Mouse (Mus musculus) lung, embryonic 14.5 days (tissue): ENCODE results near the gene Yipf2. TPM values are rescaled to one million over a fixed set of nuclear protein-coding genes. Genes with fewer than 3 reads are reported as not detected.

ENCODE experiments used
- ATAC-seq: fragments of 200-750 bp; cut with Nextera tagmentation; 2 replicates; pipeline ENCODE4 v1.8.0; 2017; ENCODE audit warnings: mild to moderate bottlenecking, moderate TSS enrichment, moderate library complexity; ENCODE audit not compliant: insufficient read depth
- DNase-seq: peaks from one replicate; pipeline ENCODE4 v3.0.0-alpha.2; 2015
- H3K27ac ChIP-seq: fragments of 300-500 bp; sonication (generic); 2 replicates; pipeline ENCODE4 v1.5.1; 2014; ENCODE audit warnings: low read depth, mild to moderate bottlenecking, moderate library complexity
- H3K27me3 ChIP-seq: fragments of 300-500 bp; sonication (generic); 2 replicates; pipeline ENCODE4 v1.6.1; 2014; ENCODE audit warnings: low read length, control low read depth; ENCODE audit not compliant: insufficient read depth
- H3K36me3 ChIP-seq: fragments of 300-500 bp; sonication (generic); 2 replicates; pipeline ENCODE4 v1.6.1; 2014; ENCODE audit warnings: control low read depth; ENCODE audit not compliant: insufficient read depth
- H3K4me1 ChIP-seq: fragments of 300-500 bp; sonication (generic); 2 replicates; pipeline ENCODE4 v1.6.1; 2014; ENCODE audit warnings: antibody characterized with exemption, control low read depth; ENCODE audit not compliant: insufficient read depth
- H3K4me2 ChIP-seq: fragments of 300-500 bp; sonication (generic); 2 replicates; pipeline ENCODE4 v1.6.1; 2014; ENCODE audit warnings: mild to moderate bottlenecking
- H3K4me3 ChIP-seq: fragments of 300-500 bp; sonication (generic); 2 replicates; pipeline ENCODE4 v1.5.1; 2014; ENCODE audit warnings: low read depth, low read length
- H3K9ac ChIP-seq: fragments of 300-500 bp; sonication (generic); 2 replicates; pipeline ENCODE4 v1.6.1; 2014
- H3K9me3 ChIP-seq: fragments of 300-500 bp; sonication (generic); 2 replicates; pipeline ENCODE4 v1.6.1; 2016; ENCODE audit warnings: low read depth, low read length, control low read depth
- CTCF ChIP-seq: IDR thresholded peaks from 2 replicates; pipeline ENCODE4 v1.5.1; 2016; ENCODE audit warnings: antibody characterized with exemption, low read depth
- WGBS: fragments of 180-500 bp; shearing (Covaris S2); extraction: QIAGEN DNeasy Blood & Tissue Kit; methylation state at CpG from one replicate; pipeline ENCODE4 v1.1.7; 2014; 5-methylcytosine and 5-hydroxymethylcytosine counted together
- polyA plus RNA-seq: library from polyadenylated mRNA; unstranded; fragments of >200 nt; fragmentation: Nextera tagmentation; extraction: Ambion mirVana; gene quantifications from 2 replicates; pipeline ENCODE4 v1.2.1, GENCODE M21; 2014

Gene Yipf2
- polyA plus RNA-seq, 1 experiment from 2014 or later, result 17.9 TPM

DNA sequence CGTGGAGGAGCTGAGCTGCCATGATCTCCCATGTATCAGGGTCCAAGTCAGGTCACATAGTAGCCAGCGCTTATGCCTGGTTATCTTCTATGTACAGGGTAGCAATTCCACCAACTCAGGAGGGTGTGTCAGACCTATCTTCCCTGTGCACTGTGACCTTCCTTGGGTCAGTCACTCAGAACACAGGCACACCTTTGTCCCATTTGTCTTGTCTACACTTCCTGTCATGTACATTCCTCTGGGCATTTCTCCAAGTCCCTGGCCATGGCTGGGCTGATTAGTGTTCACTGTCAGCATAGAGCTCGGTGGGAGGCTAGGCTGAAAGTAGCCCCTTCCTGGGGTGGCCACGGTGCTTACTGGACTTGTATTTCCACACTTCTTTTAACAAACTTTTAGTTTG lies 34.3 kb downstream of the Yipf2 start:
- DNase-seq, result peak; percentile 42
- no peaks in the 10 kb centered on the region for H3K27me3 ChIP-seq
- no peak for TF ChIP-seq CTCF
- no peaks in the 10 kb centered on the region for H3K4me1 ChIP-seq
- no peaks in the 10 kb centered on the region for H3K9me3 ChIP-seq
- peaks cover 43% of the 10 kb centered on the region for H3K36me3 ChIP-seq
- H3K9ac ChIP-seq, result no peak overlapping the region
- peak; percentile 29; the same call in 1 of the 2 replicates for ATAC-seq
- H3K27ac ChIP-seq, result 0 out of 2 replicates have a peak overlapping the region, but pooled peaks have one; percentile 2
- H3K4me2 ChIP-seq, result no peak overlapping the region
- 68% methylated on average over 4 of the region's 4 CpGs for WGBS
- no peak overlapping the region for H3K4me3 ChIP-seq

DNA sequence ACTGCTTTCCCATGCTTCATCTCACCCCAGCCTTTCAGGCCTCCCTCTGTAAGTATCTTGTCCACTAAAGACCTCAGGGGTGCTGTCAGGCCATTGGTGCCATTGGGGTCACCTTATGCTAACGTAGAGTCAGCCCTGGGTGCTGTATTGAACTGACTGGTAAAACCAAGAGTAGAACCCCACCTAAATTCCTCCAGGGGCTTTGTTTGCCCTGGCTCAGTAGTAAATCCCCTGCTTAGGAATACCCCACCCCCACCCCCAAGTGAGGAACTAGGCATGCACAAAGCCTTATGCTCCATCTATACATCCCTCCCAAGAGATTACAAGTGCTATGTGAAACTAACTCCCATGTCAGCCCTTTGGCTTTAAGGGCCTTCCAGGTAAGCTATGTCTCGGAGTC lies 35.1 kb downstream of the Yipf2 start:
- Histone ChIP-seq H3K4me3 (no peak overlapping the region), H3K4me2 (no peak overlapping the region), H3K36me3 (peaks cover 43% of the 10 kb centered on the region), H3K9me3 (no peaks in the 10 kb centered on the region), H3K9ac (no peak overlapping the region), H3K27me3 (no peaks in the 10 kb centered on the region), H3K4me1 (no peaks in the 10 kb centered on the region), H3K27ac (no peak overlapping the region)
- DNase-seq, result no peak
- TF ChIP-seq CTCF, result no peak
- no peak for ATAC-seq
- WGBS, result 88% methylated on average over 2 of the region's 2 CpGs

DNA sequence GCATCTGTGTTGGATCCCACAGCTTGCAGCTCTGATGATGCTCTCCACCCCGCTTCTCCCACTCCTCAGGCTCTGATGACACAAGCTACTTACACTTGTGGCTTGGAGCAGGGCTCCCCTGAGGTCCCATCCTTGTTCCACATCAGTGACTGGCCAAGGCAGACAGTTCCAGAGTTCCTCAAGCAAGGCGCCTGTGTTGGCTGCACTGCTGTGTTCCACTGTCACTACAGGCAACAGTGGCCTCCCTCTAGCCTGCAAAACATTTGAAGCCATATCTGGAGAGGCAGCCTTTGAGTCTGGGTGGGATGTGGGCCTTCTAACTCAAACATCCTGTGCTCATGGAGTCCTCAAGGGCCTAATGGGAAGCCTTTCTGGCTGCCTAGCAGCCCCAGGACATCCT lies 35.6 kb downstream of the Yipf2 start:
- no peak for TF ChIP-seq CTCF
- H3K27ac ChIP-seq, result no peak overlapping the region
- no peaks in the 10 kb centered on the region for H3K27me3 ChIP-seq
- H3K9ac ChIP-seq, result no peak overlapping the region
- no peaks in the 10 kb centered on the region for H3K9me3 ChIP-seq
- H3K4me1 ChIP-seq, result no peaks in the 10 kb centered on the region
- H3K4me3 ChIP-seq, result no peak overlapping the region
- DNase-seq, result no peak
- H3K36me3 ChIP-seq, result peaks cover 40% of the 10 kb centered on the region
- ATAC-seq, result no peak
- no peak overlapping the region for H3K4me2 ChIP-seq
- 90% methylated on average over 2 of the region's 2 CpGs for WGBS

DNA sequence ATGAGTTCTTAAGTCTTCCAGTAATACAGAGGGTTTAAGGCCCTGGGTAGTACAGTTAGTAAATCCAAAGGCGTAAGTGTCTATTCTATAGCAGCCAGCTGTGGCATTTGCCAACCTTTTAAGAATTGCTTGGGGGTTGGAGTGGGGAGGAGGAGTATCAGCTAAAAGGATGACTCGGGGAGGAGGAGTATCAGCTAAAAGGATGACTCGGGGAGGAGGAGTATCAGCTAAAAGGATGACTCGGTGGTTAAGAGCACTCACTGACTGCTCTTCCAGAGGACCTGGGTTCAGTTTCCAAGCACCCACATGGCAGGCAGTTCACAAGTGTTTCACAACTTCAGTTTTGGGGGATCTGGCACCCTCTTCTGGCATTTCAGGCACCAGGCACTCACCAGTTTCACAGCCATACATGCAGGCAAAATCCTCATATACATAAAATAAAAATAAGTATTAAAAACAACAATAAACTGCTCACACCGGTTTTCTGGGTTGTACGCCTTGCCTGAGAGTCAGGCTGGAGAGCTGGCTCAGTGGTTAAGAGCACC lies 37.4 kb downstream of the Yipf2 start:
- H3K4me3 ChIP-seq, result no peak overlapping the region
- H3K27ac ChIP-seq, result no peak overlapping the region
- DNase-seq (no peak), ATAC-seq (no peak)
- 0 out of 2 replicates have a peak, but pooled peaks have one; percentile 3 for TF ChIP-seq CTCF
- H3K27me3 ChIP-seq, result no peaks in the 10 kb centered on the region
- H3K4me1 ChIP-seq, result no peaks in the 10 kb centered on the region
- no peaks in the 10 kb centered on the region for H3K9me3 ChIP-seq
- H3K9ac ChIP-seq, result no peak overlapping the region
- no peak overlapping the region for H3K4me2 ChIP-seq
- 82% methylated on average over 6 of the region's 6 CpGs for WGBS
- H3K36me3 ChIP-seq, result peaks cover 46% of the 10 kb centered on the region

DNA sequence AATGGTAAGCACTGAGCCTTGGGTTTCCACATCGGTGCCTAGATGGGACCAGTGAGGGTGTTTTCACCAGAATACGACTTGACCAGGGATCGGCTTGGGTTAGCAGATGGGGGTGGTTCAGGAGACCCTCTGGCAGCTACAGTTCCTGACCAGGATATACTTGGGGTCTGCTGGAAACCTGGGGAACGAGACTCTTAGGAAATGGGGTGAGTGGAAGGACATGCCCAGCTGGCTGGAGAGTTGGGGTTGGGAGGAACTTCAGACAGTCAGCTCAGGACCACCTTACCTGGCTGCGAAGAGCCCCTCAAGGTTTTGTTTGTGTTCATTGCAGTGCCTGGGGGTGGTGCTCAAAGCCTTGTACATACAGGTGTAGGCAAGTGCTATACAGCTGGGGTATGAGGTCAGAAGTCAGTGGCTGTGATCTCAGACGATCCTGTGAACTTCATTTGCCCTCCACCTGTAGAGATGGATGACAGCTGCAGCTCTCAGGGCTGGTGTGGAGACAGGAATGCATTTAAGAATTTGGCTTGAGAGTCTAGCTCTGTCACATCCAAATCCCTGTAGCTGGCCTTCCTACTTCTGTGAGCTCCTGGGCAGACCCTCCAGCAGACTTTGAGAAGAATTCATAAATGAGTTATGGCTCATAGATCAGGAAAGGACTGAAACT lies 38.9 kb downstream of the Yipf2 start:
- H3K27me3 ChIP-seq, result no peaks in the 10 kb centered on the region
- DNase-seq (no peak), ATAC-seq (no peak)
- H3K9ac ChIP-seq, result no peak overlapping the region
- WGBS, result 76% methylated on average over 6 of the region's 6 CpGs
- H3K27ac ChIP-seq, result no peak overlapping the region
- no peaks in the 10 kb centered on the region for H3K4me1 ChIP-seq
- TF ChIP-seq CTCF, result no peak
- no peak overlapping the region for H3K4me3 ChIP-seq
- H3K4me2 ChIP-seq, result no peak overlapping the region
- peaks cover 46% of the 10 kb centered on the region for H3K36me3 ChIP-seq
- no peaks in the 10 kb centered on the region for H3K9me3 ChIP-seq

DNA sequence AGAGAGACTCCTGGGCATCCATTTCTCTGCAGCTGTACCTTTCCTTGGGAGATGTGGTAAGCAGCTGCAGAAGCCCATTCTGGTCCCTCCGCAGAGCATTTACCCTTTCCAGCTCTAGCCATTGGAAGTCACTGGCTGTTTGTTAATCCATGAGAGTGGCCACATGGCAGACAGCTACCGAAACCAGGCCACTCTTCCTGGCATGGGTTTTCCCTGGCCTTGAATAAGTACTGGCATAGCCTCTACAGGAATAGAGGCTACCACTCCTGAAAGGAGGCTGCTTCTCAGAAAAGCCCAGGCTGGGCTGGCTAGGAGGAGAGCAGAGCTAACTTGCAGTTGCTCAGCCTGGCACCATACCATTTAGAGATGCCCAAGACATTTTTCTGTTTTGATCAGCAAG lies 41.6 kb downstream of the Yipf2 start:
- 87% methylated on average over 2 of the region's 2 CpGs for WGBS
- Histone ChIP-seq H3K36me3 (peaks cover 32% of the 10 kb centered on the region), H3K9me3 (no peaks in the 10 kb centered on the region), H3K4me1 (0 out of 2 replicates have a peak, but pooled peaks cover 4% of the 10 kb centered on the region), H3K27ac (no peak overlapping the region), H3K27me3 (no peaks in the 10 kb centered on the region), H3K4me2 (no peak overlapping the region), H3K4me3 (no peak overlapping the region), H3K9ac (no peak overlapping the region)
- ATAC-seq (no peak), DNase-seq (no peak)
- TF ChIP-seq CTCF, result no peak

DNA sequence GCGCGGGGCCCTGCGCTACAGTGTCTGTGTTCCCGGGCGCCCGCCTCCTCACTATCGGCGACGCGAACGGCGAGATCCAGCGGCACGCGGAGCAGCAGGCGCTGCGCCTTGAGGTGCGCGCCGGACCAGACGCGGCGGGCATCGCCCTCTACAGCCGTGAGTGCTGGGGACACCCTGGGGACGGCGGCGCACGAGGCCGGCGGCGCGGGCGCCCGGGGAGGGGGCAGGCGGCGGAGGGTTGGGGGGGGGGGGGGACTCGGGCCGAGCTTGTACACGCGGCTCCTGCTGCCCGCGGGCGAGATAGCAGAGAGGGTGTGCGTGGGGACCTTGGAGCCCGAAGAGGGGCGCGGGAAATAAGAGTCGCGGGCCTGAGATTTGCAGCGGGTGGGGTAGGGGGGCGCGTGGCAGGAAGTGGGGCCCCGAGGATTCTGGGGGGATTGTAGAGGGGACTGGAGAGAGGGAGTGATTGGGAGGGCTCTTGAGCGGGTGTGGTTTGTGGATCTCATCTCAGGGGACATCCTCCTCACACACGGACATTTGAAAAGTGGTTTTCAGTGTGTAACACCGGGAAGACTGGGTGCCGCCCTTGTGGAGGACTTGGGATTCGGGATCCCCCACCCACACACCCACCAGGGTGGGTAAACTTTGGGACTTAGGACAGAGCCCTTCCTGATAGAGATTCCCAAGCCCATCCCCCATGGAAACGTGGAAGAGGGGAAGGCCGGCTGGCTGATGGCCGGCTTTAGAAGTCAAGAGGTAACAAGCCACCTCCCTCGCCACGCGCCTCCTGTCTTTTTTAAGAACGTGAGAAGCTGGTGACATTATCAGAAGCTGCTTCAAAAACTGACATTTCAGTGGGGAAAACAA lies 45.3 kb downstream of the Yipf2 start:
- peak; percentile 71 for DNase-seq
- 0 out of 2 replicates have a peak, but pooled peaks cover 4% of the 10 kb centered on the region for H3K4me1 ChIP-seq
- ATAC-seq, result peak; percentile 22
- peak overlapping the region; percentile 77 for H3K4me3 ChIP-seq
- no peak for TF ChIP-seq CTCF
- peak overlapping the region; percentile 96 for H3K9ac ChIP-seq
- peak overlapping the region; percentile 76 for H3K4me2 ChIP-seq
- H3K9me3 ChIP-seq, result no peaks in the 10 kb centered on the region
- under 1% methylated on average over 58 of the region's 66 CpGs for WGBS
- peak overlapping the region; percentile 99 for H3K27ac ChIP-seq
- no peaks in the 10 kb centered on the region for H3K27me3 ChIP-seq
- peaks cover 17% of the 10 kb centered on the region for H3K36me3 ChIP-seq
